Mouse (Mus musculus): ENCODE data around the gene Pemt. TPM values are rescaled to one million over a fixed set of nuclear protein-coding genes. Genes with fewer than 3 reads are reported as not detected.
A peak's percentile ranks its signal among the peaks of the same experiment; 100 is the strongest.

Gene Pemt
- polyA plus RNA-seq, 1 experiment, result 0.49 TPM

DNA sequence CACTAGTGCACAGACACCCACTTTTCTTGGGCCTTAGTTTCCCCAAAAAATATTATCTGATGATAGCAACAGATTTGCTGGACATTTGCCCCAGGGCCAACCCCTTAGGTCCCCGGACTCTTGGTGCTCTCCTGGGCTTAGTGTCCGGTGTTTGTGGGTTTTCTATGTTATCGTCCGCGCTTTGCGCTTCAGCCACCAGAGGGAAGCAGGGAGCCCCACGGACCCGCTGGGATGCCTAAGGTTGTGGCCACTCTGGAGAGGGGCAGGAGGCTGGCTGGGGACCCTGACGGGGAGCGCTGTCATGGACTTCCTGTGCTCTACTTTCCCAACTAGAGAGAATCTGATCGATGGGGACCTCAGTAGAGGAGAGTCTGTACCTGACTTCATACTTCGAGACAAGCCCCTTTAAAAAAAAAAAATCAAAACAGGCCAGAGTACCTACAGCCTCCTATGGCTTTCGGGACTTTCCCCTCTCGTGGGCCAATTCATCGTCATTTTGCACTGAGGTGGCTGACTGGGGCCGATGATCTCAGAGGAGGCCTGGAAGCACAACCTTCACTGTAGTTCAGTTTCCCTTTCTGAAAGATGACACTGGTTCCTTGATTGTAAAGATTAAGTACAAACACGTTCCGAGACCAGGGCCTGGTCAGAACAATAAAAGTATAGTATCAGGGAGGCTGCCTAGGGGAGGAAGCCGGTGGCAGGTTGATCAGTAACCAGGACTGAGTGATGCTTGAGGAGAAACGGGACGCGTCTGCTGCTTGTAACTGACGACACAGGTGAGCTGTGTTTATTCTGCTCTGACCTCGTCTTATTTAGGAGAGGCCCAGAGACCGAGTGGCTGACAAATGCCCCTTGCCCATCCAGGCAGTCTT is 80.8 kb downstream of the Pemt start:
- Histone ChIP-seq H3K4me1 (ENCODE audit: control insufficient read depth) (peaks cover 28% of the 10 kb centered on the region), H3K27me3 (ENCODE audit: control insufficient read depth) (peaks cover 41% of the 10 kb centered on the region), H3K36me3 (ENCODE audit: control insufficient read depth) (peaks cover 22% of the 10 kb centered on the region), H3K4me3 (replicated peaks) (peak overlapping the region; percentile 61), H3K9me3 (ENCODE audit: control insufficient read depth, low read length) (peaks cover 5% of the 10 kb centered on the region; the same call in 1 of the 2 replicates)
- TF ChIP-seq TAL1 (IDR thresholded peaks at IDR 0.05; ENCODE audit: low read length) (no peak), GATA1 (IDR thresholded peaks at IDR 0.05; ENCODE audit: low read length) (no peak)

DNA sequence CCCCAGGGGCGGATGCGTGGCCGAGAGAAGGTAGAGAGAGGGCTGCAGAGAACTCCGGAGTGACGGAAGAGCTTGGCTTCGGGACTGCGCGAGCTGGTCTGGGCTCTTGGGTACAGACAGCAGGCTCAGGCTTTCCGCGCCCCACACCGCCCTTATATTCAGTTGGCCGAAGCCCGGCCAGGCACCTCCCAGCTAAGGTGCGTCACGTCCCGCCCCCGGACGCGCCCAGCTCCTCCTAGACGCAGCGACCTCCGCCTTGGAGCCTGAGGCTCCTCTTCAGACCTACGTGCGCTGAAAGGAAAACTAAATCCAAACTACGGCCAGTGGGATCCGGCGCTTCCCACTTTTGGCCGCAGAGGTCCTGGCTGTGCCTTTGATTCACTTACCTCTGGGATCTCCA is 81.5 kb downstream of the Pemt start, which contains the start of gene Rasd1:
Gene Rasd1 (minus strand): TSS at position 127 of the 400 bp plus-strand sequence.
- H3K9me3 ChIP-seq (ENCODE audit: control insufficient read depth, low read length), result peaks cover 5% of the 10 kb centered on the region; the same call in 1 of the 2 replicates
- TF ChIP-seq GATA1 (IDR thresholded peaks at IDR 0.05; ENCODE audit: low read length), result no peak
- no peak for TF ChIP-seq TAL1 (IDR thresholded peaks at IDR 0.05; ENCODE audit: low read length)
- peaks cover 30% of the 10 kb centered on the region for H3K4me1 ChIP-seq (ENCODE audit: control insufficient read depth)
- H3K27me3 ChIP-seq (ENCODE audit: control insufficient read depth), result peaks cover 41% of the 10 kb centered on the region
- peak within 1 kb of the TSS; percentile 61 for H3K4me3 ChIP-seq (replicated peaks)
- peaks cover 28% of the 10 kb centered on the region for H3K36me3 ChIP-seq (ENCODE audit: control insufficient read depth)

- peaks cover 32% of the 10 kb centered on the region for H3K36me3 ChIP-seq (ENCODE audit: control insufficient read depth)
- H3K4me1 ChIP-seq (ENCODE audit: control insufficient read depth), result peaks cover 30% of the 10 kb centered on the region
- H3K9me3 ChIP-seq (ENCODE audit: control insufficient read depth, low read length), result peaks cover 5% of the 10 kb centered on the region; the same call in 1 of the 2 replicates
- TF ChIP-seq GATA1 (IDR thresholded peaks at IDR 0.05; ENCODE audit: low read length), result no peak
- TF ChIP-seq TAL1 (IDR thresholded peaks at IDR 0.05; ENCODE audit: low read length), result no peak
- peak overlapping the region; percentile 61 for H3K4me3 ChIP-seq (replicated peaks)
- peaks cover 41% of the 10 kb centered on the region for H3K27me3 ChIP-seq (ENCODE audit: control insufficient read depth)
Observed at GRCm38 (mm10) chr11:59964163-59964758, 82.0 kb downstream of the Pemt start.

DNA sequence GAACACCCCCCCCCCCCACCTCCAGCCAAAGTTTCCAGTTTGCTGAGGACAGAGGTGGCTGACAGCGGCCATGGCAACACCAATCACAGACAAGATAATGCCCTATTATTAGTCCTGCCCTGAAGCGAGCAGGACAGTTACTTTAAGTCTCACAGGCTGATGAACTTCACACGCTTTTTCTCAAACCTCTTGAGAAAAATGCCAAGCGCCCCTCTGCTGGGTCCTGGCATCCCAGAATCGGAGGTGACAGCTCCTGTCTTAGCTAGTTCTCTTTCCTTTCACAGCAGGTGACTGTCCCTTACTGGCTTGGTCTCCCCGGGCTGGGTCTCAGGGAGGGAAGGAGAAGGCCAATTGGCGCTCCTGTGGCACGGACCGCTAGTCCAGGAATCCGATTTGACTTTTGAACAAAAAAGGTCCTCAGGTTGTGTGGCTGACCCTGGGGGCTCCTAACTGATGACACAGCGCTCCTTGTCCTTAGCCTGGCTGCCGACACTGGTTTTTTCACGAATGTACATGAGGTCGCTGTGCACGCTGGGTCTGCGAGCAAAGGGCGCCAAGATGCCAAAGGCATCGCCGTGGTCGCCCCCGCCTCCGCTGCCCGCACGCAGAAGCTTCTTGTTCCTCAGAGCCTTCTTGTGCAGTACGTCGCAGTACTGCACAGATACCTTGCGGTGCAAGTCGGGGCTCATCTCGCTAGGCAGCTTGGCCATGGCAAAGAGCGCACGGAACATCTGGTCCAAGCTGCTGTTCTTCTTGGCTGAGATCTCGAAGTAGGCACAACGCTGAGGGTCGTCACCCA is 82.7 kb downstream of the Pemt start:
- peaks cover 5% of the 10 kb centered on the region; the same call in 1 of the 2 replicates for H3K9me3 ChIP-seq (ENCODE audit: control insufficient read depth, low read length)
- no peak overlapping the region for H3K4me3 ChIP-seq (replicated peaks)
- TF ChIP-seq GATA1 (IDR thresholded peaks at IDR 0.05; ENCODE audit: low read length), result no peak
- TF ChIP-seq TAL1 (IDR thresholded peaks at IDR 0.05; ENCODE audit: low read length), result no peak
- peaks cover 32% of the 10 kb centered on the region for H3K36me3 ChIP-seq (ENCODE audit: control insufficient read depth)
- H3K27me3 ChIP-seq (ENCODE audit: control insufficient read depth), result peaks cover 41% of the 10 kb centered on the region
- peaks cover 30% of the 10 kb centered on the region for H3K4me1 ChIP-seq (ENCODE audit: control insufficient read depth)

- Histone ChIP-seq H3K4me3 (replicated peaks) (no peak overlapping the region), H3K4me1 (ENCODE audit: control insufficient read depth) (peaks cover 30% of the 10 kb centered on the region), H3K36me3 (ENCODE audit: control insufficient read depth) (peaks cover 34% of the 10 kb centered on the region), H3K27me3 (ENCODE audit: control insufficient read depth) (peaks cover 41% of the 10 kb centered on the region), H3K9me3 (ENCODE audit: control insufficient read depth, low read length) (peaks cover 5% of the 10 kb centered on the region; the same call in 1 of the 2 replicates)
- no peak for TF ChIP-seq GATA1 (IDR thresholded peaks at IDR 0.05; ENCODE audit: low read length)
Observed at GRCm38 (mm10) chr11:59962590-59962989, 83.7 kb downstream of the Pemt start.

DNA sequence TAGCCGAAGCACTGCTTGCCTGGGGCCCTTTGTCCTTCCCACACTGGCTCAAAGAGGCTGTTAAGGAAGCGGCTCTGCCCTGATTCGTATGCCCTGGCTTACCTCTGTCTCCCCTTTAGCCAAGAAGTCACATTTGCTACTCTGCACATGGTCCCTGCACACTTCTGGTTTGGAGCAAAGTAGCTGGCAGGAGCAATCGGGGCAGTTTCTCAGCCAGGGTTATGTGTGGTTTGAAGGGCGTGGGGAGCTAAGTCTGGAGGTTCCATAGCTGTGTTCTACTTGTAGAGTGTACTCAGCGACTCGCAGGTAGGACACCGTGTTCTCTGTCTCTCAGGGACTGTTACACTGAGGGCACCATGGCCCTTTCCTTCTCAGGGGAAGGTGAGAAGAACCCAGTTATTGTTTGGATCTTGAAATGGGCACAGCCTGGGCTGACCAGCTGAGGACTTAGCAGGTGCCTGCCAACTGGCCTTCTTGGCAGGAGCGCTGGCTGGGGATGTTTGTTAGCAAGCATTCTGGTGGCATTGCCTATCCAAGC is 84.9 kb downstream of the Pemt start:
- Histone ChIP-seq H3K4me1 (ENCODE audit: control insufficient read depth) (peaks cover 29% of the 10 kb centered on the region), H3K9me3 (ENCODE audit: control insufficient read depth, low read length) (peaks cover 5% of the 10 kb centered on the region; the same call in 1 of the 2 replicates), H3K36me3 (ENCODE audit: control insufficient read depth) (peaks cover 44% of the 10 kb centered on the region), H3K27me3 (ENCODE audit: control insufficient read depth) (peaks cover 40% of the 10 kb centered on the region), H3K4me3 (replicated peaks) (no peak overlapping the region)
- TF ChIP-seq GATA1 (IDR thresholded peaks at IDR 0.05; ENCODE audit: low read length), result no peak
- TF ChIP-seq TAL1 (IDR thresholded peaks at IDR 0.05; ENCODE audit: low read length), result no peak

DNA sequence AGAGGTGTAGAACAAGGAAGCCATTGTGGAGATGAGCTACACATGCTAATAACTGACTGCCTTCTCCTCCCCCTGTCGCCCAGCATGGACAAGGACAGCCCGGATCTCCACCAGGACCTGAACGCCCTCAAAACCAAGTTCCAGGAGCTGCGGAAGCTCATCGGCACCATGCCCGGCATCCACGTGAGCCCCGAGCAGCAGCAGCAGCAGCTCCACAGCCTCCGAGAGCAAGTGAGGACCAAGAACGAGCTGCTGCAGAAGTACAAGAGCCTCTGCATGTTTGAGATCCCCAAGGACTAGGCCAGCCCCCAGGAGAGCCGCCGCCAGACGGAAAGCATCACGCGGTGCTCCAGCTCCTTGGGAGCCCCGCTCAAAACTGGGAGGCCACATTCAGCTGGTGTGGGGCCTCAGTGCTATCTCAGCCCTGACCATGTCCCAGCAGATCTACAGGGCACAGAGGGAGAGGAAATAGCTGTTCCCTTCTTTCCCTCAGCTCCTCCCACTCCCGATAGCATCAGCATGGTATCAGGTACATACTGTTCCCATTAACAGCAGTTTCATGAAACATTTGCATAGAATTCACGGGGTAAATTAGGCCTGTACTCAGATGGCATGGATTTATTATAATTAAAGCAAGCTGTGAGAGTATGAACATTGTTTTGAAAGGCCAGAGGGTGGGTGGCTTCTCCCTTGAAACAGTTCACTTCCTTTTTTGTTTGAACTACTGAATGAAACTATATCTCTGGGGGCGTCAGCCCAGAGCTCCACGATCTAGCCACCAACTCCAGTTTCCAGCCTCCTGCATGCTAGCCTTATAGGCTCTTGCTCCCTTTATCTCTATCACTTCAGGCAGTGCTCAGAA is 85.6 kb downstream of the Pemt start:
- no peak overlapping the region for H3K4me3 ChIP-seq (replicated peaks)
- peaks cover 46% of the 10 kb centered on the region for H3K36me3 ChIP-seq (ENCODE audit: control insufficient read depth)
- H3K27me3 ChIP-seq (ENCODE audit: control insufficient read depth), result peaks cover 33% of the 10 kb centered on the region
- H3K9me3 ChIP-seq (ENCODE audit: control insufficient read depth, low read length), result peaks cover 5% of the 10 kb centered on the region; the same call in 1 of the 2 replicates
- peaks cover 26% of the 10 kb centered on the region for H3K4me1 ChIP-seq (ENCODE audit: control insufficient read depth)
- TF ChIP-seq TAL1 (IDR thresholded peaks at IDR 0.05; ENCODE audit: low read length) (no peak), GATA1 (IDR thresholded peaks at IDR 0.05; ENCODE audit: low read length) (no peak)

DNA sequence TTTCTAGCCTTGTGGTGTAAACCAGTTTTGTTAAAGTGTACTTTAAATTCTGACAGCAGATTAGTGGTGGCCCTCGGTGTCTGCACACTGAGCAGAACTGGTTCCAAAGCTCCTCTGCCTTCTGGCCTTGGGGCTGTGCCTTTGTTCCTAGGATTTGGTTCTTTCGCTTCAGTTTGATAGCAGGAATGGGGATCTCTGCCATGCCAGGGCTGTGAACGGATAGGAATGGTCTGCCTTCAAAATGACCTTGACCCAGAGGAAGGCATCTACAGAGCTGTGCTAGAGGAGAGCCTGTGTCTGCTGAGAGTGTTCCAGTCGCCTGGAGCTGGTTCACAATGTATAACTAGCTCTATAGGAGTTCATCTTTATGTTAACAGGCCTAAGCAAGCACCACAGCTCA is 86.8 kb downstream of the Pemt start:
- H3K27me3 ChIP-seq (ENCODE audit: control insufficient read depth), result peaks cover 21% of the 10 kb centered on the region
- no peak overlapping the region for H3K4me3 ChIP-seq (replicated peaks)
- H3K9me3 ChIP-seq (ENCODE audit: control insufficient read depth, low read length), result peaks cover 5% of the 10 kb centered on the region; the same call in 1 of the 2 replicates
- TF ChIP-seq TAL1 (IDR thresholded peaks at IDR 0.05; ENCODE audit: low read length) (no peak), GATA1 (IDR thresholded peaks at IDR 0.05; ENCODE audit: low read length) (no peak)
- H3K36me3 ChIP-seq (ENCODE audit: control insufficient read depth), result peaks cover 53% of the 10 kb centered on the region
- H3K4me1 ChIP-seq (ENCODE audit: control insufficient read depth), result peaks cover 16% of the 10 kb centered on the region
